Mouse (Mus musculus): Measurements from ENCODE around the gene Slc35e3. TPM values are rescaled to one million over a fixed set of nuclear protein-coding genes. Genes with fewer than 3 reads are reported as not detected.

Slc35e3 gene
- polyA plus RNA-seq, 1 experiment from 2014 or later, result 12.5 TPM

DNA sequence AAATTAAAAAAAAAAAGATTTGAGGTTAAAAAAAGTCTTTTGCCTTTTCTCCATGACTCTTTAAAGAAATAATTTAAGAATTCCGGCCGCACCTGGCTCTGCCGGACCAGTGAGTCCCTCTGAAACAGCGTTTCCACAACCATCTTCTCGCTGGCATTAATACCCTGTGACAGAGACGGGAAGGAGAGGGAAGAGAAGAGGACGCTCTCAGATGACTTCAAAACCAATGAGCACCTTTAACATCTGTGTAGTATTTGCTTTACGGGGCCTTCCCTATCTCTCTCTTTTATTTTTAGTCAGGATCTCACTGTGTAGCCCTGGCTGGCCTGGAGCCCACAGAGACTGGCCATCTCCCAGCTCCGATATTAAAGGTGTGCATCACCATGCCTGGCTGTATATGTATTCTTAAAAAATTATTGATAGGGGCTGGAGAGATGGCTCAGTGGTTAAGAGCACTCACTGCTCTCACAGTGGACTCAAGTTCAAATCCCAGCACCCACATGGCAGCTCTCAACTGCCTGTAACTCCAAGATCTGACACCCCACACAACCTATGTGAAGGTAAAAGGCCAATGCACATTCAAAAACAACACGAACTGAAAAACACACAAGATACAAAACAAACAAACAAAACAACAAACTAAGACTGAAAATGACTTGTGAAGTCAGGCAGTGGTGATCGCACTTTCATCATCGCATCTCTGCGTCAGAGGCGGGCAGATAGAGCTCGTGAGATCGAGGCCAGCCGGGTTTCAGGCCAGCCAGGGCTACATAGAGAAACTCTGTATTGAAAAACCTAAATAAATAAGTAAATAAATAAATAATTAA, 31.5 kb upstream of the Slc35e3 start:
- 94% methylated on average over 17 of the region's 17 CpGs for WGBS
- no peak overlapping the region for H3K27ac ChIP-seq (ENCODE audit: low read depth, low read length)
- ATAC-seq (ENCODE audit: low FRiP score, low TSS enrichment), result no peak
- no peak overlapping the region for H3K4me2 ChIP-seq (replicated peaks; ENCODE audit: low read depth, low read length)
- H3K4me3 ChIP-seq (ENCODE audit: low read length), result no peak overlapping the region
- H3K36me3 ChIP-seq (ENCODE audit: control insufficient read depth, insufficient read depth, low read length), result peaks cover 90% of the 10 kb centered on the region
- no peaks in the 10 kb centered on the region for H3K9me3 ChIP-seq (ENCODE audit: control insufficient read depth, low read length)
- no peak overlapping the region for H3K9ac ChIP-seq (ENCODE audit: low read depth, low read length)
- no peaks in the 10 kb centered on the region for H3K27me3 ChIP-seq (ENCODE audit: control insufficient read depth, insufficient read depth, low read length)
- no peaks in the 10 kb centered on the region for H3K4me1 ChIP-seq (ENCODE audit: control insufficient read depth, insufficient read depth, low read length)

DNA sequence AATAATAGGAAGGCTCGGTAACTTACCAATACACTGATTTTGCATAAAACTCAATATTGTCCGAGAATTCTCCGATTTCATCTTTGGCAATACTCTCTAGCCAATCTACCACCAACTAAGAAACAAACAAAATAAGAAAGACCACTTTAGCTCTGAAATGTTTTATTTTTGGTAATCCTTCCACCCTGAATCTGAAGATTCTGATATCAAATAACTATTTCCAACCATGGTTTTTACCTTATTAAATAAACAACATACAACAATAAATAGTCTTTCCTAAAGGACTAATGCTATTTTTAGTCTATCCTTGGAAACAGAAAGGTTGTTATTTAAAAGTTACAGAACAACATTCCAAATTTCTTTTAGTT, 30.9 kb upstream of the Slc35e3 start:
- no peaks in the 10 kb centered on the region for H3K4me1 ChIP-seq (ENCODE audit: control insufficient read depth, insufficient read depth, low read length)
- 98% methylated on average over 3 of the region's 3 CpGs for WGBS

DNA sequence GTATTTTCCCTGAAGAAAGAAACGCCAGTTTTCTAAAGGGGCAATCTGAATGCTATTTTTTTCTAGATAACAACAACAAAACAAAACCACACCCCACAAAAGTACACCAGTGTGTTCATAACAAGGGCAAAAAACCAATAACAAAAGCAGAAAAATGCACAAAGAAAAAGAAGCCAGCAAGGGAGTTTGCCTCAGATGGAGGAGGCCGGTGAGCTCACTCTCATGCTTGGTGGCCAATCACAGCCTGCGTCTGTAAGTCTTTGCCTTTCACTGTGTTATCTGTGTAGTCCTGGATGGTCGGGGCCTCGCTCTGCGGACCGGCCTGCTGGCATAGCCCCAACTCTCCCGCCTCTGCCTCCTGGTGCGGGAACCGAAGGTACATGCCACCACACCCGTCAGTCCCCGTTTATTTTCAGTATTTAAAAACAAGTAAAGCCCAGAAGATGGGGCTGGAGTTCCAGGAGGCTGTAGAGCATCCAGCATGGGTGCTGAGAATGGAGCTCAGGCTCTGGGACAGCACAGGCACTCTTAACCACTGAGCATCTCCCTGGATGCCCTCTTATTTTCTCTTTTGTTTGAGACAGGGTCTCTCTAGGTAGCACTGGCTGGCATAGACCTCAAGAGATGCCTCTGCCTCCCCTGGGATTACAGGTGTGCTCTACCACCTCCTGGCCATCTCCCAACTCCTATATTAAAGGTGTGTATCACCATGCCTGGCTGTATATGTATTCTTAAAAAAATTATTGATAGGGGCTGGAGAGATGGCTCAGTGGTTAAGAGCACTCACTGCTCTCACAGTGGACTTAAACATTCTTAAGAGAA, 30.3 kb upstream of the Slc35e3 start:
- 91% methylated on average over 12 of the region's 12 CpGs for WGBS
- peaks cover 88% of the 10 kb centered on the region for H3K36me3 ChIP-seq (ENCODE audit: control insufficient read depth, insufficient read depth, low read length)

More for the DNA sequence above, 30.9 kb upstream of the Slc35e3 start:
- Histone ChIP-seq H3K27ac (ENCODE audit: low read depth, low read length) (no peak overlapping the region), H3K4me2 (replicated peaks; ENCODE audit: low read depth, low read length) (no peak overlapping the region), H3K9ac (ENCODE audit: low read depth, low read length) (no peak overlapping the region), H3K36me3 (ENCODE audit: control insufficient read depth, insufficient read depth, low read length) (peaks cover 90% of the 10 kb centered on the region), H3K27me3 (ENCODE audit: control insufficient read depth, insufficient read depth, low read length) (no peaks in the 10 kb centered on the region), H3K4me3 (ENCODE audit: low read length) (no peak overlapping the region), H3K9me3 (ENCODE audit: control insufficient read depth, low read length) (no peaks in the 10 kb centered on the region)
- no peak for ATAC-seq (ENCODE audit: low FRiP score, low TSS enrichment)

DNA sequence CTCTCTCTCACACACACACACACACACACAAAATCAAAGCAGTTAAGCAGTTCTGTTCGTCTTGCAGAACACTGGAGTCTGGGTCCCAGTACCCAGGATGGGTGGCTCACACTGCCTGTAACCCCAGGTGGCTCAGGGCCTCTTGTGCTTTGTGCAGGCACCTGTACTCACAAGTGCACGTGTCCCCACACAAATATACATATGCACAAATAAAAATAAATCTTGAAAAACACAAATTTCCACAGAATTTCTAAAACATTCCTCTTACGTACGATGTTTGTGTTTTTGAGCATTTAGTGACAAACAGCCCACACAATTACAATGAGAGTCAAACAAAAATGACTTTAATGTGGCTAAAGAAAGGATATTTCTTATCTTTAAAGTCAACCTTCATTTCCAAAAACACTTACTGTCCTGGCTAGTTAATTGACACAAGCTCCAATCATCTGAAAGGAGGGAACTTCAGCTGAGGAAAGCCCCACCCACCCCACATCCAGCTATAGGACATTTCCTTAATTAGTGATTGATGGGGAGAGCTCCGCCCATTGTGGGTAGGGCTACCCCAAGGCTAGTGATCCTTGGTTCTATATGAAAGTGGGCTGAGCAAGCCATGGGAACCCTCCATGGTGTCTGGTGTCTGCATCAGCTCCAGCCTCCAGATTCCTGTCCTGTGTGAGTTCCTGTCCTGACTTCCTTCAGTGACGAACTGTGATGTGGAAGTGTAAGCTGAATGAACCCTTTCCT, 29.4 kb upstream of the Slc35e3 start:
- H3K36me3 ChIP-seq (ENCODE audit: control insufficient read depth, insufficient read depth, low read length), result peaks cover 88% of the 10 kb centered on the region
- no peak overlapping the region for H3K4me3 ChIP-seq (ENCODE audit: low read length)
- no peaks in the 10 kb centered on the region for H3K4me1 ChIP-seq (ENCODE audit: control insufficient read depth, insufficient read depth, low read length)
- H3K27ac ChIP-seq (ENCODE audit: low read depth, low read length), result no peak overlapping the region
- ATAC-seq (ENCODE audit: low FRiP score, low TSS enrichment), result no peak
- H3K9me3 ChIP-seq (ENCODE audit: control insufficient read depth, low read length), result no peaks in the 10 kb centered on the region
- no peak overlapping the region for H3K4me2 ChIP-seq (replicated peaks; ENCODE audit: low read depth, low read length)
- H3K9ac ChIP-seq (ENCODE audit: low read depth, low read length), result no peak overlapping the region
- no peaks in the 10 kb centered on the region for H3K27me3 ChIP-seq (ENCODE audit: control insufficient read depth, insufficient read depth, low read length)
- 89% methylated on average over 6 of the region's 6 CpGs for WGBS

More for the DNA sequence above, 30.3 kb upstream of the Slc35e3 start:
- Histone ChIP-seq H3K4me2 (replicated peaks; ENCODE audit: low read depth, low read length) (no peak overlapping the region), H3K4me3 (ENCODE audit: low read length) (no peak overlapping the region), H3K27me3 (ENCODE audit: control insufficient read depth, insufficient read depth, low read length) (no peaks in the 10 kb centered on the region), H3K4me1 (ENCODE audit: control insufficient read depth, insufficient read depth, low read length) (no peaks in the 10 kb centered on the region), H3K27ac (ENCODE audit: low read depth, low read length) (no peak overlapping the region), H3K9me3 (ENCODE audit: control insufficient read depth, low read length) (no peaks in the 10 kb centered on the region), H3K9ac (ENCODE audit: low read depth, low read length) (no peak overlapping the region)
- ATAC-seq (ENCODE audit: low FRiP score, low TSS enrichment), result no peak

DNA sequence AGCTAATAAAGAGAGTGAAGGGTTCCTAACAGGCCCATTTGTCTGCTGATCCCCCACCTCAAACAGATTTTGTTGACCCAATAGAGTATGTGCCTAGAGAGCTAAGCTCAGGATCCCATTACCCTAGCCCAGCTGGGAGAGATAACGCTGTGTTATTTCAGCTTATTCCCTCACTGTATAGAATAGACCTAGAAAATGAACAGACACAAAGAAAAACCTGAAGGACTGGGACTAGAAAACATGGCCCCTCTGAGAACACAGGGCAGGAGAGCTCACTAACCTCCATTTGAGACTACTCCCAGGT, 28.6 kb upstream of the Slc35e3 start:
- no peak for ATAC-seq (ENCODE audit: low FRiP score, low TSS enrichment)
- Histone ChIP-seq H3K27me3 (ENCODE audit: control insufficient read depth, insufficient read depth, low read length) (no peaks in the 10 kb centered on the region), H3K4me3 (ENCODE audit: low read length) (no peak overlapping the region), H3K27ac (ENCODE audit: low read depth, low read length) (no peak overlapping the region), H3K9me3 (ENCODE audit: control insufficient read depth, low read length) (no peaks in the 10 kb centered on the region), H3K4me1 (ENCODE audit: control insufficient read depth, insufficient read depth, low read length) (no peaks in the 10 kb centered on the region), H3K4me2 (replicated peaks; ENCODE audit: low read depth, low read length) (no peak overlapping the region), H3K36me3 (ENCODE audit: control insufficient read depth, insufficient read depth, low read length) (peaks cover 89% of the 10 kb centered on the region), H3K9ac (ENCODE audit: low read depth, low read length) (no peak overlapping the region)
- WGBS, result 98% methylated on average over 1 of the region's 1 CpGs

DNA sequence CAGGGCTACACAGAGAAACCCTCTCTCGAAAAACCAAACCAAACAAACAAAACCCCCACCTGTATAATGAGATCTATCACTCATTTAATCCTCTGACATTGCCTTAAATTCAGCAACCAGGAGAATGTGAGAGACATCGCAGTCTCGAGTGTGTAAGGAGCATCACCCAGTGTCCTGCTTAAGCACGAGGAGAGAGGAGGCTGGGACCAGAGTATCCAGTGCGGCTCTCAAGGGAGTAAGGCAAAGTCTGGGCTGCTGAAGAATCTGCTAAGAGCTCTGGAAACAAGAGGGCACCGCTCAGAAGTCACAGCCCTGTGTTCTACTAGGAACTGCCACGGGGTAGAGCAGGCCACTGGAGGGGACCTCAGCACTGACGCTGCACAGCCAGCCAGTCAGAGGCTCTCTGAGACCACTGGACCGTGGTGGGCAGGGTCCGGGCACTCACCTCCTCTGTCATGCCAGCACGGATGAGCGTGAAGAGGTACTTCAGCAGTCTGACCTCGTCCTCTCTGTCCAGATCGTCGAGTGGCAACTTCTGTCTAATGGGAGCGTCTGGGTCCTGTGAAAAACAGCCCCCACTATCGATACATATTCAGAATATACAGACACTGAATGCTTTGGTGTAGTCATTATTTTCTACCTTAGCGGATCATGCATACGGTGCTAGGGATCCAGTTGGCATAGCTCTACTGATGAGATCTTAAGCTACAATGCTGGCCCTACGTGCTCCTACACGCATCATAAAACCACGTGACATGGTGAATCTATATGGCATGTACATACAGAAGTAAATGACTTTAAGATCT, 28.0 kb upstream of the Slc35e3 start:
- peaks cover 90% of the 10 kb centered on the region for H3K36me3 ChIP-seq (ENCODE audit: control insufficient read depth, insufficient read depth, low read length)
- H3K27me3 ChIP-seq (ENCODE audit: control insufficient read depth, insufficient read depth, low read length), result no peaks in the 10 kb centered on the region
- H3K27ac ChIP-seq (ENCODE audit: low read depth, low read length), result no peak overlapping the region
- WGBS, result 94% methylated on average over 22 of the region's 22 CpGs
- no peaks in the 10 kb centered on the region for H3K9me3 ChIP-seq (ENCODE audit: control insufficient read depth, low read length)
- no peak overlapping the region for H3K4me2 ChIP-seq (replicated peaks; ENCODE audit: low read depth, low read length)
- H3K9ac ChIP-seq (ENCODE audit: low read depth, low read length), result no peak overlapping the region
- H3K4me3 ChIP-seq (ENCODE audit: low read length), result no peak overlapping the region
- ATAC-seq (ENCODE audit: low FRiP score, low TSS enrichment), result no peak
- H3K4me1 ChIP-seq (ENCODE audit: control insufficient read depth, insufficient read depth, low read length), result no peaks in the 10 kb centered on the region

DNA sequence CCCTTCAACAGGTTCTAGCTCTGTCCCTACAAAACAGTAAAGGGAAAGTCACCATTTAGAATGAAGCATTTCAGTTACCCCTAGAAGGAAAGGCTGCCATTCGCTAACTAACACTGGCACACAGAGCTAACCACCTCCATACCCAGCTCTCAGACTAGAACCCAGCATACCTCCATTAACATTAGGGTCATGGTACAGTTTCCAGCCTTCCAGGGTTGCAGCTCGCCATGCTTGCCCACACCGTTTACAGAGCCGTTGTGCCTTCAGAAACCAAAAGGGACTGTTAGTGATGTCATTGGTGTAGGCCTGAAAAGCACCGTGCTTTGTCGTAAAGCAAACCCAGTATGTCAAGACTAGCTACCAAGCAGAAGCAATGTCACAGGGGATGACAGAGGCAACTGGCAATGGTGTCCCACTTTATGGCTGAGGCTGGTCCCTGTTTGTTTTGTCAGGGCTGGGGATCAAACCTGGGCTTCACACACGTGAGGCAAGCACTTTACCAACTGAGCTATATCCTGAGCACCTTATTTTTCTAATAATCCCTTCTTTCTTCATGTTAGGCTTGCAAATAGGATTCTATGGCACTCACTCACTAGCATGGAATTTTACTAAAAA, 27.0 kb upstream of the Slc35e3 start:
- no peak overlapping the region for H3K9ac ChIP-seq (ENCODE audit: low read depth, low read length)
- H3K4me2 ChIP-seq (replicated peaks; ENCODE audit: low read depth, low read length), result no peak overlapping the region
- no peak overlapping the region for H3K4me3 ChIP-seq (ENCODE audit: low read length)
- WGBS, result 93% methylated on average over 7 of the region's 7 CpGs
- H3K27ac ChIP-seq (ENCODE audit: low read depth, low read length), result no peak overlapping the region
- no peak for ATAC-seq (ENCODE audit: low FRiP score, low TSS enrichment)
- H3K36me3 ChIP-seq (ENCODE audit: control insufficient read depth, insufficient read depth, low read length), result peaks cover 83% of the 10 kb centered on the region
- H3K9me3 ChIP-seq (ENCODE audit: control insufficient read depth, low read length), result no peaks in the 10 kb centered on the region
- H3K4me1 ChIP-seq (ENCODE audit: control insufficient read depth, insufficient read depth, low read length), result no peaks in the 10 kb centered on the region
- H3K27me3 ChIP-seq (ENCODE audit: control insufficient read depth, insufficient read depth, low read length), result no peaks in the 10 kb centered on the region

DNA sequence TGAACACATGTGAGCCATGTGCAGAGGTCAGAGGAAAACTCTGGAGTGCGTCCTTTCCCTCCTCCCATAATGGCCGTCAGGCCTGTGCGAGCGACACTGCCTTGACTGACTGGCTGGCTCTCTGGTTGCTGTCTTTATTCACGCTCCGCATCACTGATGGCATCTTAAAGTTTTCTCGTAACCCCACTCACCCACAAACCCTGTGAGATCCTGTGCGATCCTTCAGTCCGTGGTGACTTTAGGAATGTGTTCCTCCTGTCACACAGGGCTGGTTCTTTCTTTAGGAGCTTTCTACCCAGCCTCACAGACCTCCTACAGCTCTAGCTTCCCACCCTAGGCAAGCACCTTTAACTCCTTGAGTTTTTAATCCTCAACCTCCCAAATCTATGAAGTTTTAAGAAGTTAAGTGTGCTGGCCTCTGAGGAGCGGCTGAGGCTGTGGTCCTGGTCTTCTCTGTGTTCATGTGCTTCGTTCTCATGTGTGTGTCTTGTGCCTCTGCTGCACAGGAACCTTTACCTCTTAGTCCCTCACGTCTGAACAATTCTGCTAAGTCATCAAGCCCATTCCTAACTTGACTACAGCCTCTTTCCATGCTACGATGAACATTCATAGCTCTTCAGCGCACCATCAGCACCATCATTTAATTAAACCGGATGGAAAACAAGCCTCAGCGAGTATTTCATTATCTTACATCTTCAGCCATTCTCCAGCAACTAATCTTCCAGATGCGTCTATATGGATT, 26.4 kb upstream of the Slc35e3 start:
- no peak overlapping the region for H3K4me3 ChIP-seq (ENCODE audit: low read length)
- no peak overlapping the region for H3K9ac ChIP-seq (ENCODE audit: low read depth, low read length)
- H3K27ac ChIP-seq (ENCODE audit: low read depth, low read length), result no peak overlapping the region
- 84% methylated on average over 17 of the region's 17 CpGs for WGBS
- H3K36me3 ChIP-seq (ENCODE audit: control insufficient read depth, insufficient read depth, low read length), result peaks cover 83% of the 10 kb centered on the region
- no peaks in the 10 kb centered on the region for H3K4me1 ChIP-seq (ENCODE audit: control insufficient read depth, insufficient read depth, low read length)
- H3K4me2 ChIP-seq (replicated peaks; ENCODE audit: low read depth, low read length), result no peak overlapping the region
- no peaks in the 10 kb centered on the region for H3K9me3 ChIP-seq (ENCODE audit: control insufficient read depth, low read length)
- no peak for ATAC-seq (ENCODE audit: low FRiP score, low TSS enrichment)
- no peaks in the 10 kb centered on the region for H3K27me3 ChIP-seq (ENCODE audit: control insufficient read depth, insufficient read depth, low read length)

Data from kidney, embryonic 14.5 days (tissue).